Mouse (Mus musculus): Measurements from ENCODE around the gene Mettl7b.

Gene Mettl7b

DNA sequence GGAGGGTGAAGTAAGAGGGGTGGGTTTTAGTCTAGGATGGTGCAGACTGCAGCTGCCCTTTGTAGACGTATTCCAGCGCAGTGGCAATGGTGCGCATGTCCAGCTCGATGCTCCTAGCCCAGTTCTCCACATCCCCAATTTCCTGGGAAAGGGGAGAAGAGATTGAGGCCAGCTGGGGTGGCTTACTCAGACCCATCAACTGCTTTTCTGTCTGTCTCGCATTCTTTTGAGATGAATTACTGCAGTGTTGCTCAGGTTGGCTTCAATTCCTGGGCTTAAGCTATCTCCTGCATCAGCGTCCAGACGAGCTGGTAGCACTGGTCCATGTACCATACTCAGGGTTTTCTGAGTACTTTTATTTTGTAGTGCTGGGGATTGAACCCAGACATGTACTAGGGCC is 40.8 kb downstream of the Mettl7b start:
- in situ Hi-C loops (cut with MboI), result no loop called here

DNA sequence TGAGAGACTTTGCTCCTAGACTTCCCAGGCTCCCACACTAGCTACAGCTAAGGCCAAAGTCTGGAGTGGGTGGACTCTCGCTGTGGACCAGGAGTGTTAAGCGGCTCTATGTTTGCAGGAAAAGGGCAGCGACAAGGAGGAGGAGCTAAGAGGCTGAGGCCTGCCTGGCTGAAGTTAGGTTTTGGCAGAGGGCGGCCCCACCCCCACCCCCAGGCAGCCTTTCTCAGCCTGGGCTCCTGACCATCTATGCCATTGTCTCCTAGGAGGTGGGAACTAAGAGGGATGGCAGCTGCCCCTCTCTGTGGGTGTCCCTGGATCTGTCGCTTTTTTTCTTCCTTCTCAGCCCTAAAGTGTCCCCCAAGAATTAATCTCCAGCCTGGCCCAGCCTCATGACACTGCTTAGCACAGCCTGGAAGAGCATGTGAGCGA is 41.6 kb downstream of the Mettl7b start:
- in situ Hi-C loops (cut with MboI), result no loop called here

DNA sequence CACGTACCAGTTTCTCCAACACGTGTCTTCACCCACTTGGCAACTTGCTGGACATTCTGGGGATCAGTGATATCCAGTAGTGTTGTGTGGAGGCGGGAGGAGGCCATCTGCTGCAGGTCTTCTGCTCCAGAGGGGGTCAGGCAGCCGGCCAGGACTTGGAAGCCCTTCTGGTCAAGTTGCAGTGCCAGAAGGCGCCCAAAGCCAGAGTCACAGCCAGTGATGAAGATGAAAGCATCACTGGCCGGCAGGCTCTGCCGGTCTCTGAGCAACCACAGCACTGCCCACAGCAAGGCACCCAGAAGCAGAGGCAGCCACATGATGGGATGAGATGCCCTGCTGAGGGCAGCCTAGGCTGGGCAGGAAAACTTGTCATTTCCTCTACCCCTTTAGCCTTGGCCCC is 42.5 kb downstream of the Mettl7b start:
- in situ Hi-C loops (cut with MboI), result no loop called here

DNA sequence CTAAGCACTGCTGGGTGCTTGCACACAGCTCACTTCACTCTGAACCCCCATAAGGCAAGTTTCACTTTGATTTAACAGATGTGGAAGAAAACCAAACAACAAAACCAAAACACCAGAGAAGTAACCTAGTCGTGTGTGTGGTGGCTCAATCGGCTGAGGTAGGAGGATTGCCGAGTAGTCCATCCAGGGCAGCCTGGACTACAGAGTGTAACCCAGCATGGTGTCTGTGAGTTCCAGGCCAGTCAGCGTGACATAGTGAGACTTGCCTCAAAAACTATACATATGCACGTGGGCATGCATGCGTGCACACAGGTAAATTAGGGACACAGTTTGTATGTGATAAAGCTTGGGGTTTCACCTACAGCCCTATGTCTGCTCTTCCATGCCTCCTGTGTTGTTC is 43.4 kb downstream of the Mettl7b start:
- in situ Hi-C loops (cut with MboI), result no loop called here

DNA sequence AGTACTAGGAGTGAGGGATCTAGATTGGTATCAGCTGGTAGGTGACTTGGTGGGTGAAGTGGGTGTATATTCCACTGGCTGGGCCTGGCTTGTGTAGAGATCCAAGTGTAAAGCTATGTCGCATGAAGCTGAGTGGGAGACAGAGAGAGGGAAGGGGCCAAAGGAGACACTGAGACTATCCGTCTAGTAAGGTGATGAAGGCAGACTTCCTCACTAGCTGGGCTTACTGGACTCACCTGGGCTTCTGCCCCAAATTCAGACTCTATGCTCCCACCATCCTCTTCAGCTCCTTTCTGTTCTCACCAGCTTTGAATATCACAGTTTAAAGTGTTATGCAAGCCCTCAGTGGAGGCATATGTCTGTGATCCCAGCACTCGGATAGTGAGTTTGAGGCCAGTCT is 44.1 kb downstream of the Mettl7b start:
- in situ Hi-C loops (cut with MboI), result no loop called here

DNA sequence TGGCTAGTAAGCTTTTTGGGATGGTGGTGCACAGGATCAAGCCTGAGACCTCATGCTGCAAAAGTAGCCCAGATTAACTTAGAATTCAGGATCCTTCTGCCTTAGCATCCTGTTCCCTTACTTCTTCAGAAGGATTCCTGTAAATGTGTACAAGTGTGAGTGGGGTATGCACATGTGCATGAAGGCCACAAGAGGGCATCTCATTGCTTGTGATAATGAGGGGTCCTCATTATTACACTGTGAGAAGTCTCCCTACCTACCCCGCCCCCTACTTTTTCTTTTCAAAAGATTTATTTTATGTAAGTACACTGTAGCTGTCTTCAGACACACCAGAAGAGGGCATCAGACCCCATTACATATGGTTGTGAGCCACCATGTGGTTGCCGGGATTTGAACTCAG is 45.2 kb downstream of the Mettl7b start:
- in situ Hi-C loops (cut with MboI), result no loop called here

DNA sequence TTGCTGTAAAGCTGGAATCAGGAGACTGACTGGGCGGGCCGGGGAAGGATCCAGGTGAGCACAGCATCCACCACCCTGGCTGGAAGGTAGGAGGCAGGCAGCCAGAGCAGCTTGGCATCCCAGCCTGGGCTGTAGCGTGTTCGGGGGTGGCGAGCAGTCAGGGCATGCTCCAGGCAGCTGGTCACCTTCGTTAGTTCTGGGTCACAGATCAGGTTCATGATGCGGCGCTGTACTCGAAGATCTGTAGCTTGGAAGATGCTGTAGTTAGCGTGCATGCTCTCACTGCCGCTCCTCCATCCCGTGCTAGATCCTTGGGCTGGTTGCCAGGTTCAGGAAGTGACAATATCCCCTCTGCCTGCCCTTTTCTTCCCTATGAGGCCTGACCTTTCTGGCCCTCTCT is 47.1 kb downstream of the Mettl7b start:
- in situ Hi-C loops (cut with MboI), result no loop called here

DNA sequence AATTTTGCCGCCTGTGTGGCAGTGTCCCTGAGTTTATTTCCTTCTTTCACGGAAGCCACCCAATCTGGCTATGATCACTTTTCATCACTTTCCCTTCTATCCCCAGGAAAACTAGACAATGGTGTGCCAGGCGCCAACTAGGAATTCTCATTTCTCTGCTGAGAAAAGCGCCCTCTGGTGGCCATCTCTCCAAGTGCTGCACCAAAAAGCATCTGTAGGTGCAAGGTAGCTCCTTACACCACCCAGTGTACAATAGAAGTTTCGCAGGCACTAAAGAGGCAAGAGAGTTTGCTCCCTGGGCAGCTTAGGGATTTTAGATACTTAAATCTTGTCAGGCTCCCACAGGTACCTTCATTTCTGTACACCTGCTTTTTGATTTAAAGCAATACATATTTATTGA is 47.6 kb downstream of the Mettl7b start:
- in situ Hi-C loops (cut with MboI), result no loop called here

DNA sequence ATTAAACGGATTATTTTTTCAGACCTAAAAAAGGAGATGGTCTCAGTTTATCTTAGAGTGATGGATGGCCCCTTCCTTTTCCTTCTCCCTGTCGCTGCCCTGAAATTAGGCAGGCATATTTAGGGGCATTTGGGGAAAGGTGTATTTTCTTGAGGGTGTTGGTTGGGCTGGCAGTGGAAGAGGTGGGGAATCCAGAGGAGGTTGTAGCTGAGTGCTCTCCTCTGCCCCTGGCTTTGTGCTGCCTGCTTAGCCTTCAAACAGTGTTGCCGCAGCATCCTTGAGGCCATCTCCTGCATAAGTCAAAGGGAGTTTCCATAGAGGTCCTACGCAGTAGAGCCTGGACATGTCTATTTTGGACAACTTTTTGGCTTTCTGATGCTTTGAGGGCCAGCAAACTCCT is 48.0 kb downstream of the Mettl7b start:
- in situ Hi-C loops (cut with MboI), result no loop called here

DNA sequence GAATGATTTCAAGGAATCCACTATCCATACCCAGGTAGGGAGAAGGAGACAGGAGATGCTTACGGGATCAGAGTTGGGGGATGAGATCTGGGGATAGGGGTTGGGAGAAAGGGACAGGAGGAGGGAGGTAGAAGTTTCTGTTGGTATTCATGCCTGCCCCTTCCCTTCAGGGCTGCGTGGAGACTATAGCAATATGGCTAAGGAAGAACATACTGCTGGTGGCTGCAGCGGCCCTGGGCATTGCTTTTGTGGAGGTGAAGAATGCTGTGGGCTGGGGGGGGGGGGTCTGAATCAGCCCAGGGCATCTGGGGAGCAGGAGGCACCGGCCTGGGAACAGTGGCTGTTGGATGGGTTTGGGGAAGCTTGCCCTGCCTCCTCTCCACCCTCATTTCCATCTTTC is 48.5 kb downstream of the Mettl7b start:
- in situ Hi-C loops (cut with MboI), result no loop called here

DNA sequence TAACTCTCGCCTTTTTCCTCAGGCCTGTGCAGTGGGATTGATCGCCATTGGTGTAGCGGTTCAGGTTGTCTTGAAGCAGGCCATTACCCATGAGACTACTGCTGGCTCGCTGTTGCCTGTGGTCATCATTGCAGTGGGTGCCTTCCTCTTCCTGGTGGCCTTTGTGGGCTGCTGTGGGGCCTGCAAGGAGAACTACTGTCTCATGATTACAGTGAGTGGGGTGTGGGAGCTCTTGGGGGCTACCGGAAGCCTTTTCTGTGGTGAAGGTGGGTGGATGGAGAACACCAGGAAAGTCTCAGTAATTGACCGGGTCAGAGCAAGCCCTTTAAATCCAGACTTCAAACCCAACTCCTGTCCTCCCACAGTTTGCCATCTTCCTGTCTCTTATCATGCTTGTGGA is 49.4 kb downstream of the Mettl7b start:
- in situ Hi-C loops (cut with MboI), result no loop called here

DNA sequence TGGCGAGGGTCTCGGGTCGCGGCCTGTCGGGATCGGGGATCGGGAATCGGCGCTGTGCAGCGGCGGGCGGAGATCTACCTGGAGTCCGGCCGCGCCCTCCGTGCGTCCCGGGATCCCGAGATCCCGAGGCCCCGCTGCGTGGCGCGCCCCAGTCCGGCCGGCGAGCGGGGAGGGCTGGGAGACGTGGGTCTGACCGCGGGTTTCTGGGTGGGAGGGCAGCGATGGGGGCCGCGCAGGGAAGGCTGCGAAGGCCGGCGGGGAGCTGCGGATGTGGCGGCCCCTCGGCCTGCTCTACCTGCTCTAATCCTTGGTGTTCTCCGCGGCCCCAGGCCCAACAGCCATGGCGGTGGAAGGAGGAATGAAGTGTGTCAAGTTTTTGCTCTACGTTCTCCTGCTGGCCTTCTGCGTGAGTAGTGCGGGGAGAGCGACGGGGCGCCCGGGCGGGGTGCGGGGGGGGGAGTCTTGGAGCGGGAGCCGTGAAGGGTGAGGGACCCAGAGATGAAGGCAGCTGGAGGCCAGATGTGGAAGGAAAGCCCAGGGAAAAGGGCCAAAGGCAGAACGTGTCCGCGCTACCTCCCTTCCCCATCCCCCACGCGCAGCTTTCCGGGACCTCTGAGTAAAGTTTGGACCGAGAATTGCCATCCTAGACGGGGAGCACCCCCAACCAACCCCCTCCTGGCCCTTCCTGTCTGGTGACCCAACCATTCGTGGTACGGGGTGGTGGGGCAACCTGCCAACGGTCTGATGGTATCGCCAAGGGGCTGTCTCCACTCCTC is 50.5 kb downstream of the Mettl7b start:
- in situ Hi-C loops (cut with MboI), result no loop called here

DNA sequence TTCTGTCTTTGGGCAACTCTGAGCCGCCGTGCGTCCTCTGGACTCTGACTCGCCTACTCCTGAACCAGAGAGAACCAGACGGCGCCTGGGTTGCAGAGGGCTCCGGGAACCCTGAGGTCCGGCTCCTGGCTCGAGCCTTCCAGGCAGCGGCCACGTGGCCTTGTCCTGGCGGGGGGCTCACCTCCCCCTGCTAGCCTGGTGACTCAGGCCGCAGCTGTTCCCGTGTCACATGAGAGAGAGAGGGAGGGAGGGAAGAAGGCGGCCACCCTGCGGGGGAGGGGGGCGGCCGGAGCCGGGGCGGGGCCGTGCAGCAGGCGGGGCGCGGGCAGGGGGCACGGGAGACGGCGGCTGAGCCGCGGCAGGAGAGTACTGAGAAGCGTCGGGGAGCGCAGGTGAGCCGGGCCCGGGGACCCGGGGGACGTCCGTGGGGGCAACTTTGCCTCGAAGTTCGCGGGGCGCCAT is 51.2 kb downstream of the Mettl7b start:
- in situ Hi-C loops (cut with MboI), result no loop called here

DNA sequence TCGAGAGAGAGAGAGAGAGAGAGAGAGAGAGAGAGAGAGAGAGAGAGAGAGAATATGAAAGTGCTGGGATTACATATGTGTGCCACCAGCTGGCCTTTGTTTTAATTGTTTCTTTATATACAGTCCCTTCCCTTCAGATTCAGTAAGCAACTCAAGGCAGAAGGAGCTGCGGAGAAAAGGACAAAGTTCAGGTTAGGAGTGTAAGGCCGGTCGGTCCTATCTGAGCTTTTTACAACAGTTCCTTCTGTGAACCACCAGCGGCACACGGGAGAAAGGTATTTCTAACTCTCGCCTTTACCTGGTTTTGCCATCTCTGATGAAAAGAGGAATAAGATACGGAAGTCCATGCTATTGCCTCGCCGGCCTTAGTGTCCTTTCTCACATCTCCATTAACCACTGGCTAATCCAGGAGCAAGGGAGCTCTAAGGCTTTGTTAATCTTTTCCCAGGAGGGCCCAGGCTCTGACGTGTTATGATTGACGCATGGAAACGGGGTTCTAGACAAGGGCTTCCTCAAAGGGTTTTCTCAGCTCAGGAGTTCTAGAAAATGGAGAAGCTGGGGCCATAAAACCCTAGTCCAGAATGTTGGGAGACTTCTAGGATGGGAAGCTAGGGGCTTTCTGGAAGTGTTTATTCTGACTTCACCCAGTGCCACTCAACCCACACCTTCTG is 51.9 kb downstream of the Mettl7b start:
- in situ Hi-C loops (cut with MboI), result no loop called here

Measured in mature B cell (primary cell).